Mouse (Mus musculus) heart, embryonic 14.5 days (tissue): ENCODE measurements around the gene C1qbp. TPM values are rescaled to one million over a fixed set of nuclear protein-coding genes. Genes with fewer than 3 reads are reported as not detected.

Source experiments
- ATAC-seq: fragments of 200-750 bp; cut with Nextera tagmentation; 2 replicates; pipeline ENCODE4 v1.8.0; 2017; ENCODE audit warnings: low read depth, moderate TSS enrichment; ENCODE audit not compliant: insufficient number of reproducible peaks, insufficient read depth, low FRiP score
- H3K27ac ChIP-seq, 2 experiments: fragments of 200-500 bp in 1 of 2; fragments of 300-500 bp in 1 of 2; sonication (generic) in 1 of 2; replicated peaks in 1 of 2; 2 replicates each; pipeline ENCODE4 v1.5.1; 2012 to 2014; ENCODE audit warnings: low read depth in 2 of 2, low read length in 2 of 2, control low read depth in 1 of 2, mild to moderate bottlenecking in 1 of 2, mixed read lengths in 1 of 2; ENCODE audit not compliant: control insufficient read depth in 1 of 2, insufficient read depth in 1 of 2
- H3K27me3 ChIP-seq: fragments of 300-500 bp; sonication (generic); 2 replicates; pipeline ENCODE4 v1.6.1; 2014; ENCODE audit warnings: mild to moderate bottlenecking, low read length, control low read depth; ENCODE audit not compliant: control insufficient read depth, insufficient read depth
- H3K36me3 ChIP-seq: fragments of 300-500 bp; sonication (generic); 2 replicates; pipeline ENCODE4 v1.6.1; 2014; ENCODE audit warnings: mild to moderate bottlenecking, control low read depth, low read length, mixed read lengths; ENCODE audit not compliant: control insufficient read depth, insufficient read depth
- H3K4me1 ChIP-seq, 2 experiments: fragments of 200-500 bp in 1 of 2; fragments of 300-500 bp in 1 of 2; sonication (generic) in 1 of 2; 2 replicates each; pipeline ENCODE4 v1.6.1; 2012 to 2014; ENCODE audit warnings: low read length in 2 of 2, control low read depth in 1 of 2, mixed read lengths in 1 of 2; ENCODE audit not compliant: control insufficient read depth in 2 of 2, insufficient read depth in 2 of 2
- H3K4me2 ChIP-seq: fragments of 300-500 bp; sonication (generic); 2 replicates; pipeline ENCODE4 v1.6.1; 2014; ENCODE audit warnings: mild to moderate bottlenecking, low read length
- H3K4me3 ChIP-seq, 2 experiments: fragments of 200-500 bp in 1 of 2; fragments of 300-500 bp in 1 of 2; sonication (generic) in 1 of 2; 2 replicates each; pipeline ENCODE4 v1.5.1; 2012 to 2014; ENCODE audit warnings: low read length in 2 of 2, mild to moderate bottlenecking in 2 of 2, control low read depth in 1 of 2, low read depth in 1 of 2, moderate library complexity in 1 of 2; ENCODE audit not compliant: control insufficient read depth in 1 of 2, insufficient read depth in 1 of 2
- H3K9ac ChIP-seq: fragments of 300-500 bp; sonication (generic); 2 replicates; pipeline ENCODE4 v1.6.1; 2014; ENCODE audit warnings: mild to moderate bottlenecking, low read length
- H3K9me3 ChIP-seq: fragments of 300-500 bp; sonication (generic); 2 replicates; pipeline ENCODE4 v1.6.1; 2016; ENCODE audit warnings: low read length, control low read depth; ENCODE audit not compliant: control insufficient read depth
- WGBS: fragments of 180-500 bp; shearing (Covaris S2); extraction: QIAGEN DNeasy Blood & Tissue Kit; methylation state at CpG from one replicate; pipeline ENCODE4 v1.1.7; 2014; 5-methylcytosine and 5-hydroxymethylcytosine counted together
- polyA plus RNA-seq: library from polyadenylated mRNA; unstranded; fragments of >200 nt; fragmentation: Nextera tagmentation; extraction: Ambion mirVana; gene quantifications from 2 replicates; pipeline ENCODE4 v1.2.1, GENCODE M21; 2014

The C1qbp gene
- polyA plus RNA-seq, 1 experiment from 2014 or later: 244 TPM

DNA sequence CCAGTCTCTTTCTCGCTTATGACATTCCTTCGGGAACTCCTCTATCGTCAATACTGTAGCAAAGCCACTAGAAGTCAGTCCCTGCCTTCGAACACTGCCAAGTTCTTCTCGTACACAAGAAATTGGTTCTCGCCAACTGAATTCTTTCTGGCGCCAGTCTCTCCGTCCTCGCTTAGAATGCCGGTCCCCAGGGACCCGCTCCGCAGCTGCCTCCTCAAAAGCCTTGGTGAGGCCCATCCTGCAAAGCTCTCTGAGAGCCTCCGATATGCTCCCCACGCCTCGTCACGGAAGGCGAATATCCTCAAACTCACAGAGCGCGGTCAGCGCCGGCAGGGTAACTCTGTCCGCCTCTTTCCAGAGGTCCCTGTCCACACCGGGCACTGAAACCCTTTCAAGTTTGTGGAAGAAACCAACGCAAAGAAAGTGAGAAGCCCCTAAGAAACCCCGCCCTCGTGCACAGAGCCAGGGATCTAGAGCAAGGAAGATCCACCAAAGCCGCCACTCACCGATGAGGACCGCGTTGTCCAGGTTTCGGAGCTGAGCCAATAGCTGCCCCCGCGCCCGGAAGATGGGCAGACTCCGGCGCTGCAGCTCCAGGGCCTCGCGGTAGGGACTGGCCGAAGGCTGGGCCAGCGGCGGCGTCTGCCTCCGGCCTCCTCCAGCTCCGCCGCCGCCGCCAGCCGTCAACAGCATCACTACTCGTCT lies 20.9 kb upstream of the C1qbp start:
- peaks cover 3 to 17% of the 10 kb centered on the region in 2 experiments; a peak in 3 of 4 replicates for H3K4me1 ChIP-seq
- WGBS: under 1% methylated on average over 49 of the region's 49 CpGs
- peak overlapping the region; percentile 79 for H3K9ac ChIP-seq
- no peaks in the 10 kb centered on the region for H3K27me3 ChIP-seq
- peak overlapping the region; percentile 83 for H3K4me2 ChIP-seq
- H3K9me3 ChIP-seq: no peaks in the 10 kb centered on the region
- peak overlapping the region; percentile 44 to 84 for H3K27ac ChIP-seq
- peaks cover 41% of the 10 kb centered on the region for H3K36me3 ChIP-seq
- peak; percentile 80 for ATAC-seq
- H3K4me3 ChIP-seq: peak overlapping the region; percentile 67 to 86

DNA sequence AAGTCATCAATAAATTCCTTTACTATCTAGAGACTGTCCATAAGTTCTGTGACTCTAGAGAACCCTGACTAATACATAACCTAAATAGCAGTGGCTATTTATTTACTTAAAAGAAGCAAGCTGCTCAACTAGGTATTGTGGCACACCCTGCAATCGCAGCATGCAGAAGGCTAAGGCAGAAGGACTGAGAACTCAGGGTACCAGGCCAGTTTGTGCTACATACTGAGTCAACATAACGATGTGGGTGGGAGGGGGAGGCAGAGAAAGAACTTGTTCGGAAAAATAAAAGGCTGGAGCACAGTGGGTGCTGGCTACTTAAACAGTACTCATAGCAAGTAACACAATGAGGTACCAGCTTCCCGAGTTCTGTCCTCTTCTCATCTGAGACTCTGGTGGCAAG lies 18.3 kb upstream of the C1qbp start:
- Histone ChIP-seq H3K27ac (no peak overlapping the region), H3K27me3 (no peaks in the 10 kb centered on the region), H3K9me3 (no peaks in the 10 kb centered on the region), H3K4me2 (no peak overlapping the region), H3K4me1 (peaks cover 3 to 17% of the 10 kb centered on the region in 2 experiments; a peak in 3 of 4 replicates), H3K36me3 (peaks cover 50% of the 10 kb centered on the region), H3K9ac (no peak overlapping the region), H3K4me3 (no peak overlapping the region)
- no peak for ATAC-seq
- WGBS: 87% methylated on average over 4 of the region's 4 CpGs

DNA sequence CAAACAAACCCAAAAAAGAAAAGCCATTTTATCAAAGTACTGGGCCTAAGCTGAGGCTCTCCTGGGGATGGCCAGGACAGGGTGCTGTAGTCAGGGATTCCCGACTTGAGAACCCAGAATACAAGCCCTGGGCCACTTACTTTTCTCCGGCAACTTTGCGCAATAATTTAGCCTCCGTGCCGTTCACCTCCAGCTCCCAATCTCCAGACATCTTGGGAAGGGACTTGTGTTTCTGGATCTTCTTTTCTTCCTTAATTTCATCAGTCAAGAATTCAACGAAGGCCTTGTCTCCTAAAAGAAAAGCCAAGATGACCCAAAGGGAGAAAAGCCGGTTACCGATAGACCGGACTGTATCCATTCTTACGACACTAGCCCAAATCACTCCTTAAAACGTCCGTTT lies 796 bp downstream of the C1qbp start:
- H3K36me3 ChIP-seq: peaks cover 69% of the 10 kb centered on the region
- WGBS: 5% methylated on average over 12 of the region's 12 CpGs

DNA sequence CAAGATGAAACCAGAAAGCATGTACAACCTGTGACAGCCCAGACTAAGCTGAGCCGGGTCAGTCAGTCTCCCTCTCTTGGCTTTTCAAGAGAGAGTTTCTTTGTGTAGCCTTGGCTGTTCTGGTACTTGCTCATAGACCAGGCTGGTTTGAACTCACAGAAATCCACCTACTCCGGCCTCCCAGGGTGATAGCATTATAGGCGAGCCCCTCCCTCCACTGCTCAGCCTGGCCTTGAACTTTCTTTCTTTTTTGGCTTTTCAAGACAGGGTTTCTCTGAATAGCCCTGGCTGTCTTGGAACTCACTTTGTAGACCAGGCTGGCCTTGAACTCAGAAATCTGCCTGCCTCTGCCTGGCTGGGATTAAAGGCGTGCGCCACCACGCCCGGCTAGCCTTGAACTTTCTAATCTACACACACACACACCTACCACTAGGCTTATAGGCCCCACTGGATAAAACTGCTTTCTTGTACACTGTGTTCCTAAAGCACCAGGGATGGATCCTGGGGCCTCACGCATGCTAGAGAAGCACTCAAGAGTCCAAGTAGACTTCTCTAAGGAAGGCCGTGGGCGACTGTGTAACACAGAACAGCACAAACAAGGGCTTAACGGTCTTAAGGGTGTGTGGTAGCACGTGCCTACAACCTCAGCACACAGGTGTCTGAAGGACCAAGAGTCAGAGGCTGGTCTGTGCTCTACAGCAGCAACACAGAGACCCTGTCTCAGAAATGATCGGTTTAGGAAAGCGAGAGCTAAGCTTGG lies 1.9 kb downstream of the C1qbp start:
- no peak for ATAC-seq
- Histone ChIP-seq H3K4me2 (peak overlapping the region; percentile 87; the same call in 1 of the 2 replicates), H3K9ac (peak overlapping the region; percentile 97; the same call in 1 of the 2 replicates), H3K4me1 (peaks cover 3 to 11% of the 10 kb centered on the region in 2 experiments; a peak in 3 of 4 replicates), H3K36me3 (peaks cover 69% of the 10 kb centered on the region), H3K27ac (no peak overlapping the region), H3K9me3 (no peaks in the 10 kb centered on the region), H3K27me3 (no peaks in the 10 kb centered on the region), H3K4me3 (no peak overlapping the region)
- WGBS: 91% methylated on average over 14 of the region's 14 CpGs

More for the DNA sequence above, 796 bp downstream of the C1qbp start:
- H3K4me1 ChIP-seq: peaks cover 3 to 11% of the 10 kb centered on the region in 2 experiments; a peak in 3 of 4 replicates
- H3K27ac ChIP-seq: no peak overlapping the region
- H3K4me3 ChIP-seq: peak overlapping the region; percentile 76 to 99
- peak overlapping the region; percentile 97 for H3K9ac ChIP-seq
- H3K9me3 ChIP-seq: no peaks in the 10 kb centered on the region
- H3K27me3 ChIP-seq: no peaks in the 10 kb centered on the region
- peak overlapping the region; percentile 87 for H3K4me2 ChIP-seq
- ATAC-seq: no peak

DNA sequence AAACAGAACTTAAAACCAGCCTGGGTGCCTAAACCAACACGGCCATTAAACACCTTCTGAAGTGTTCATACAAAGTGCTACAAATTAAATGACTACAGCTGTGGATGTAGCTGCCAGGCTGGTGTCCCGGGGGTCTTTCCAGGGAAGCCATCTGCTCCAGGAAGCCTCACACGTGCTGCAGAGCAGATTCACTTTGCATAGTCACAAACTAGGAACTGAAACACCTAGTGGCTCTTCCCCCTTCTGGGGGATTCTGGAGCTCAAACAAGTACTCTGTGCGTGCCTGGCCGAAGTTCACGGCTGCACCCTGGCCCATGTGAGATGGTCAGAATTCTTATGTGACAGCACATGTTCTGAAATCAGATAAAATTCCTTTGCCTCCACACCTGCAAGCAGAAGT lies 2.6 kb downstream of the C1qbp start:
- H3K36me3 ChIP-seq: peaks cover 69% of the 10 kb centered on the region
- H3K9ac ChIP-seq: no peak overlapping the region
- no peaks in the 10 kb centered on the region for H3K27me3 ChIP-seq
- ATAC-seq: no peak
- no peak overlapping the region for H3K4me2 ChIP-seq
- no peak overlapping the region for H3K4me3 ChIP-seq
- H3K9me3 ChIP-seq: no peaks in the 10 kb centered on the region
- peaks cover 3 to 11% of the 10 kb centered on the region in 2 experiments; a peak in 3 of 4 replicates for H3K4me1 ChIP-seq
- 72% methylated on average over 6 of the region's 6 CpGs for WGBS
- H3K27ac ChIP-seq: no peak overlapping the region

DNA sequence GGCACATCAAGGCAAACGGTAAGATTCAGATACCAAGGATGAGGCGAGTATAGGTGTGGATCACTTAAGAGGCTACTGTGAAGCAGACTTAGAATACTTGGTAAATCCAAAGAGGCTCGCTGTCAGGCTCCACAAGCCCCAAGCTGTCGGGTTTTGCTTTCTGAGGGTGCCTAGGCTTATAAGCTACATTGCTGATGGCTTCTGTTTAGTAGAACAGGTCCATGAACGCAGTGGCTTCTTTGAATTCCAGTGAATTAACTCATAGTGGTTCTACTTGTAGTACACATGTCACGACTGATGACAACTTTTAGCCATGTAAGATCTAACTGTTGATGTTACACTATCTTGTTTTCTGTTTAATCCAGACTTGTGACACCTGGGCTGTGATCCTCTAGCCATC lies 5.5 kb downstream of the C1qbp start:
- H3K9me3 ChIP-seq: no peaks in the 10 kb centered on the region
- H3K36me3 ChIP-seq: peaks cover 89% of the 10 kb centered on the region
- H3K9ac ChIP-seq: no peak overlapping the region
- no peaks in the 10 kb centered on the region for H3K27me3 ChIP-seq
- no peak for ATAC-seq
- no peak overlapping the region for H3K27ac ChIP-seq
- no peak overlapping the region for H3K4me3 ChIP-seq
- no peak overlapping the region for H3K4me2 ChIP-seq
- peaks cover 0 to 11% of the 10 kb centered on the region in 2 experiments; a peak in 2 of 4 replicates for H3K4me1 ChIP-seq
- WGBS: 80% methylated on average over 6 of the region's 6 CpGs

DNA sequence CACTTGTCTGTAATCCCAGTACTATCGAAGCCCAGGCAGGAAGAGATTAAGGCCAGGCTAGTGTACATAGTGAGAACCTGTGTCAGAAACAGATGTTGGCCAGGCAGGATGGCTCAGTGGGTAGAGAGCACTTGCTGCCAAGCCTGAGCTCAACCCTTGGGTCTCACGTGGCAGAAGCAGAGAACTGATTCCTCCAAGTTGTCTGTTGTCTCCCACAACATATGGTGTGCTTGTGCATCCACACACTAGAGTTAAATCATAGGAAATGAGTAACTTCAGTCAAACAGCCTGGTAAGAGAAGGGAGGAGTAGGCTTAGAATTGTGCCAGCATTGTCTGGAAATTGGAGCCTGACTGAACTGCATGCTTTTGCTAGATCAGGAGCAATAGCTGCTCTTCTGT lies 7.6 kb downstream of the C1qbp start:
- WGBS: 85% methylated on average over 2 of the region's 2 CpGs
- Histone ChIP-seq H3K4me2 (no peak overlapping the region), H3K36me3 (peaks cover 76% of the 10 kb centered on the region), H3K4me1 (peaks cover 3 to 6% of the 10 kb centered on the region in 2 experiments; a peak in 2 of 4 replicates), H3K9ac (no peak overlapping the region), H3K27me3 (no peaks in the 10 kb centered on the region), H3K4me3 (no peak overlapping the region), H3K27ac (no peak overlapping the region), H3K9me3 (no peaks in the 10 kb centered on the region)
- ATAC-seq: no peak
